Mouse (Mus musculus) kidney, embryonic 14.5 days (tissue): ENCODE measurements around the gene Foxo3. TPM values are rescaled to one million over a fixed set of nuclear protein-coding genes. Genes with fewer than 3 reads are reported as not detected.

Experiments used
- ATAC-seq: fragments of 200-750 bp; cut with Nextera tagmentation; 2 replicates; pipeline ENCODE4 v1.8.0; 2017; ENCODE audit warnings: moderate number of reproducible peaks, mild to moderate bottlenecking, moderate TSS enrichment, moderate library complexity; ENCODE audit not compliant: low FRiP score, low TSS enrichment
- H3K27ac ChIP-seq: fragments of 300-500 bp; sonication (generic); 2 replicates; pipeline ENCODE4 v1.5.1; 2014; ENCODE audit warnings: low read depth, mild to moderate bottlenecking, low read length, moderate library complexity, mixed read lengths
- H3K27me3 ChIP-seq: fragments of 300-500 bp; sonication (generic); 2 replicates; pipeline ENCODE4 v1.6.1; 2014; ENCODE audit warnings: mild to moderate bottlenecking, low read length; ENCODE audit not compliant: control insufficient read depth, insufficient read depth
- H3K36me3 ChIP-seq: fragments of 300-500 bp; sonication (generic); 2 replicates; pipeline ENCODE4 v1.6.1; 2014; ENCODE audit warnings: low read length, mixed read lengths; ENCODE audit not compliant: control insufficient read depth, insufficient read depth
- H3K4me1 ChIP-seq: fragments of 300-500 bp; sonication (generic); 2 replicates; pipeline ENCODE4 v1.6.1; 2014; ENCODE audit warnings: low read length, mixed read lengths; ENCODE audit not compliant: control insufficient read depth, insufficient read depth
- H3K4me2 ChIP-seq: fragments of 300-500 bp; sonication (generic); replicated peaks from 2 replicates; pipeline ENCODE4 v1.6.1; 2014; ENCODE audit warnings: low read depth, mild to moderate bottlenecking, low read length
- H3K4me3 ChIP-seq: fragments of 300-500 bp; sonication (generic); 2 replicates; pipeline ENCODE4 v1.5.1; 2014; ENCODE audit warnings: mild to moderate bottlenecking, low read length
- H3K9ac ChIP-seq: fragments of 300-500 bp; sonication (generic); 2 replicates; pipeline ENCODE4 v1.6.1; 2014; ENCODE audit warnings: low read depth, mild to moderate bottlenecking, low read length, moderate library complexity
- H3K9me3 ChIP-seq: fragments of 300-500 bp; sonication (generic); 2 replicates; pipeline ENCODE4 v1.6.1; 2016; ENCODE audit warnings: low read length; ENCODE audit not compliant: control insufficient read depth
- WGBS: fragments of 180-500 bp; shearing (Covaris S2); extraction: QIAGEN DNeasy Blood & Tissue Kit; methylation state at CpG from one replicate; pipeline ENCODE4 v1.1.7; 2014; 5-methylcytosine and 5-hydroxymethylcytosine counted together
- polyA plus RNA-seq: library from polyadenylated mRNA; unstranded; fragments of >200 nt; fragmentation: Nextera tagmentation; extraction: Ambion mirVana; gene quantifications from 2 replicates; pipeline ENCODE4 v1.2.1, GENCODE M21; 2014

The Foxo3 gene
- polyA plus RNA-seq, 1 experiment from 2014 or later, result 8.2 TPM

GRCm38 (mm10) chr10:42177771-42178674, 98.5 kb downstream of the Foxo3 start:
- no peak overlapping the region for H3K9ac ChIP-seq
- H3K4me2 ChIP-seq, result no peak overlapping the region
- peaks cover 3% of the 10 kb centered on the region; the same call in 1 of the 2 replicates for H3K36me3 ChIP-seq
- no peak overlapping the region for H3K27ac ChIP-seq
- no peak overlapping the region for H3K4me3 ChIP-seq
- WGBS, result 81% methylated on average over 16 of the region's 16 CpGs
- no peaks in the 10 kb centered on the region for H3K4me1 ChIP-seq
- no peak for ATAC-seq
- no peaks in the 10 kb centered on the region for H3K9me3 ChIP-seq
- no peaks in the 10 kb centered on the region for H3K27me3 ChIP-seq

- Histone ChIP-seq H3K9me3 (no peaks in the 10 kb centered on the region), H3K27ac (no peak overlapping the region), H3K4me2 (no peak overlapping the region), H3K4me1 (peaks cover 6% of the 10 kb centered on the region), H3K27me3 (no peaks in the 10 kb centered on the region), H3K9ac (no peak overlapping the region), H3K36me3 (no peaks in the 10 kb centered on the region), H3K4me3 (no peak overlapping the region)
- WGBS, result 74% methylated on average over 5 of the region's 5 CpGs
- no peak for ATAC-seq
These were observed 102.3 kb downstream of the Foxo3 start for GRCm38 (mm10) chr10:42174283-42174682.

DNA sequence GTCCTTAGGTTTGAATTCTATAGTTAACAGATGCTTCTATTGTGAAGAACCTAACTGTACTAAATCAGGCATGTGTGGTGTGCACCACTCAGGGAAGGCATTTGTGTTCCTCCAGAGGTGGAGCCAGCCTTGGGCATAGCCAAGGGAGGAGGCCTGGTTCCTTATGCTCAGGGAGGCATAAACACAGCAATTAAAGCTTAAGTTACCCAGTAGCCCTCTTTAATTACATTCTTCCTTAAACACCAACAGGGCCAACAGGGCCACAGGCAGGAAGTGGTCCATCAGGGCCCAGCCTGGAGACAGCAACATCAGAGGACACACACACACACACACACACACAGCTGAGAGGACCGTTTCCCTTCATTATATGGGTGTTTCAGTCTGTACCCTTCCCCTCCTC, 102.7 kb downstream of the Foxo3 start:
- no peak overlapping the region for H3K4me2 ChIP-seq
- H3K27ac ChIP-seq, result no peak overlapping the region
- H3K9me3 ChIP-seq, result no peaks in the 10 kb centered on the region
- H3K4me3 ChIP-seq, result no peak overlapping the region
- H3K4me1 ChIP-seq, result peaks cover 6% of the 10 kb centered on the region
- 0% methylated on average over 1 of the region's 1 CpGs for WGBS
- no peak overlapping the region for H3K9ac ChIP-seq
- no peaks in the 10 kb centered on the region for H3K36me3 ChIP-seq
- no peaks in the 10 kb centered on the region for H3K27me3 ChIP-seq
- peak; percentile 56 for ATAC-seq

GRCm38 (mm10) chr10:42170889-42171347, 105.6 kb downstream of the Foxo3 start:
- 6% methylated on average over 5 of the region's 5 CpGs for WGBS
- H3K36me3 ChIP-seq, result no peaks in the 10 kb centered on the region
- no peaks in the 10 kb centered on the region for H3K9me3 ChIP-seq
- no peak overlapping the region for H3K4me2 ChIP-seq
- H3K27me3 ChIP-seq, result no peaks in the 10 kb centered on the region
- no peak overlapping the region for H3K27ac ChIP-seq
- no peak overlapping the region for H3K9ac ChIP-seq
- peaks cover 6% of the 10 kb centered on the region for H3K4me1 ChIP-seq
- H3K4me3 ChIP-seq, result no peak overlapping the region
- no peak for ATAC-seq

- Histone ChIP-seq H3K36me3 (no peaks in the 10 kb centered on the region), H3K4me1 (peaks cover 6% of the 10 kb centered on the region), H3K27ac (no peak overlapping the region), H3K4me3 (no peak overlapping the region), H3K9me3 (no peaks in the 10 kb centered on the region), H3K9ac (no peak overlapping the region), H3K27me3 (no peaks in the 10 kb centered on the region), H3K4me2 (no peak overlapping the region)
- ATAC-seq, result 0 out of 2 replicates have a peak, but pooled peaks have one; percentile 38
- 65% methylated on average over 5 of the region's 5 CpGs for WGBS
These were observed 106.4 kb downstream of the Foxo3 start for GRCm38 (mm10) chr10:42170201-42170600.

DNA sequence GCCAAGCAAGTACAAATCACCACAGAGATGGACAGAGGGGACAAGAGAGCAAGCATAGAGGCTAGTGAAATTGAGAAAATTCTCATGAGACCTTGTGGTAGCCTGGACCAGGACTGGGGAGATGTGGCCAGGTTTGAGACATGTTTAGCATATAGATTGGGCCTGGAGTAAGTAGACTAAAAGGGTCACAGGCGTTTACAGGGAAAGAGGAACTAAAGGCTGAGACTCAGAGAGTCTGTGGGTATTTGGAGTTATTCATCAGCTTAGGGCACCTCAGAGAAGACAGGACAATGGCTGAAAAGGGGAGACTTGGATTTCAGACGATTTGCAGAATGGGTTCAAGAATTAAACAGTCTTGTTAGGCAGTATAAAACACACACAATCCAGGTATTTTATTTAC, 121.8 kb downstream of the Foxo3 start:
- H3K4me3 ChIP-seq, result no peak overlapping the region
- no peak overlapping the region for H3K27ac ChIP-seq
- ATAC-seq, result no peak
- H3K9ac ChIP-seq, result no peak overlapping the region
- H3K4me2 ChIP-seq, result no peak overlapping the region
- H3K9me3 ChIP-seq, result peaks cover 11% of the 10 kb centered on the region; the same call in 1 of the 2 replicates
- 81% methylated on average over 2 of the region's 2 CpGs for WGBS
- no peaks in the 10 kb centered on the region for H3K36me3 ChIP-seq
- H3K27me3 ChIP-seq, result no peaks in the 10 kb centered on the region
- peaks cover 10% of the 10 kb centered on the region; the same call in 1 of the 2 replicates for H3K4me1 ChIP-seq

DNA sequence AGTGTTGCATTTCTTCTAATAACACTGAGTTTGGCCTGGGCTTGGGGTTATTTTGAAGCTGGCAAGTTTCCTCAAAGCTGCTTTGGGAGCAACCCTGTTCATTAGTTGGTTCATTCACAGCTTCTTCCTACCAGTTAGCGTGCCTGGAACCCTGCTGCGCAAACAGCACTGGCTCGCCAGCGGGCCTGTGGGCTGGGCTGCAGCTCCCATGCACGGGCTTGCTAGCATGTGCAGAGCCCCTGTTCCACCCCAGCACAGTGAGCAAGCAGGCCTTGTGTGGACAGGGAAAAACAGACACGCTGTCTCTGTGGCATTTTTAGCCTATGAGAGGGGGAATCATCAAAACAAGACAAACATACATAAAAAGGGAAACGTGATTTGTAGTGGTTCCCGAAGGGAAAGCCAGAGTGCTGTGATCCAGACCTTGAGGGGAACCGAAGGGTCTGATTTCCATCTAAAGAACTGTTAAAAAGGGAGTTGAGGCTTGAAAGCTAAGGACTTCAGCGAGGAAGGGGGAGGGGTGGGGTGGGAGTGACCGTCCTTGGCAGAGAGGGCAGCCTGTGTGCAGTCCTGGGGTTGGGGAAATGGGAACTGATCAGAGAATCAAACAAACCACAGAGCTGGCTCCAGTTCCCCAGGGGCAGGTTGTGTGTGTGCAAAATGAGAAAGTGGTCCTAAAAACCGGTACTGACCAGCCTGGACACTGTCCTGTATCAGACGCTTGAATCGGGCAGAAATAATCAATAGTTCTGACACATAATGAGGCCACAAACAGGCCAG, 123.9 kb downstream of the Foxo3 start:
- H3K27ac ChIP-seq, result peak overlapping the region; percentile 51; the same call in 1 of the 2 replicates

DNA sequence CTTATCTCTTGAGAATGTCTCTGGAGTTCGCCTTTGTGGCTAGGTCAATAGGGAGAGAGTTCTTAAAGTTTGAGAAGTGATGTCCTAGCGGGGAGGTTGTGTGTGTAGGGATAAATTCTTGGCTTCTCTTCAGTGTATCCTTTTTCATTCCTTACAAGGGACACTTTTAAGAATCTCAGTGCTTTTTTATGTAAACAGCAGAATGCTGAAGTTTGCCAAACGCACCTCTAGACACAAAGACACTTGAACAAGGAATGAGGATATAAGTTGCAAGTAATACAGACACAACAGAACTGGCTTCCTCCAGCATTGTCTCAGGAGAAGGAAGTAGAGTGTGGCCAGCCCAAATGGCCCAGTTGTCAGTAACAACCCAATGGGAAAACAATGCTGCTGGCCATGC, 126.8 kb downstream of the Foxo3 start:
- Histone ChIP-seq H3K27ac (no peak overlapping the region), H3K4me1 (peaks cover 10% of the 10 kb centered on the region; the same call in 1 of the 2 replicates), H3K4me3 (no peak overlapping the region), H3K9me3 (no peaks in the 10 kb centered on the region), H3K27me3 (no peaks in the 10 kb centered on the region), H3K36me3 (no peaks in the 10 kb centered on the region), H3K4me2 (no peak overlapping the region), H3K9ac (no peak overlapping the region)
- no peak for ATAC-seq
- 89% methylated on average over 3 of the region's 3 CpGs for WGBS

More for the DNA sequence above, 123.9 kb downstream of the Foxo3 start:
- peaks cover 10% of the 10 kb centered on the region; the same call in 1 of the 2 replicates for H3K4me1 ChIP-seq
- no peak overlapping the region for H3K4me2 ChIP-seq
- no peaks in the 10 kb centered on the region for H3K36me3 ChIP-seq
- H3K4me3 ChIP-seq, result no peak overlapping the region
- H3K9ac ChIP-seq, result no peak overlapping the region
- 25% methylated on average over 14 of the region's 14 CpGs for WGBS
- 0 out of 2 replicates have a peak, but pooled peaks have one; percentile 68 for ATAC-seq
- H3K9me3 ChIP-seq, result peaks cover 5% of the 10 kb centered on the region; the same call in 1 of the 2 replicates
- no peaks in the 10 kb centered on the region for H3K27me3 ChIP-seq
